Mouse (Mus musculus) Patski (cell line): ENCODE data around the gene Kif26b. TPM values are rescaled to one million over a fixed set of nuclear protein-coding genes. Genes with fewer than 3 reads are reported as not detected.

Source experiments
- ATAC-seq: fragments of 100-300 bp; one replicate; pipeline ENCODE4 v1.8.0; 2021
- CTCF ChIA-PET: fragments of 350-600 bp; sonication (Branson Sonifier 250); formaldehyde crosslinking; loops from one replicate; lab custom pipeline; 2022; ENCODE audit warnings: inconsistent platforms; lab: Charles Lee
- POLR2A ChIA-PET: fragments of 350-600 bp; sonication (Branson Sonifier 250); formaldehyde crosslinking; loops from one replicate; lab custom pipeline; 2022; ENCODE audit warnings: antibody characterized with exemption, inconsistent platforms; lab: Charles Lee
- DNase-seq: peaks from one replicate; pipeline ENCODE4 v3.0.0-alpha.2; 2011; ENCODE audit warnings: low read depth, low spot score
- H3K27me3 ChIP-seq: fragments of 371-371 bp; one replicate; pipeline ENCODE4 v1.5.1; 2021
- CTCF ChIP-seq: fragments of 100-300 bp; IDR thresholded peaks from one replicate; pipeline ENCODE4 v1.5.1; 2021
- in situ Hi-C: fragments of 300-500 bp; cut with MboI; formaldehyde crosslinking; loops from 3 replicates; pipeline ENCODE4 v1.11.1; 2018; ENCODE audit warnings: low pct_unique_long_range_greater_than_20kb, mixed read lengths
- polyA plus RNA-seq: library from polyadenylated mRNA; unstranded; gene quantifications from one replicate; pipeline ENCODE4 v1.2.3, GENCODE M21; 2021

Kif26b gene
- polyA plus RNA-seq, 1 experiment from 2014 or later, result 6.5 TPM

- in situ Hi-C loops, result no loop called here
- CTCF ChIA-PET, result no interaction called here
- POLR2A ChIA-PET, result no interaction called here
Measured at GRCm38 (mm10) chr1:178631863-178632262, 102.9 kb downstream of the Kif26b start.

GRCm38 (mm10) chr1:178634359-178635085 lies 105.6 kb downstream of the Kif26b start:
- no peak for DNase-seq
- CTCF ChIA-PET, result no interaction called here
- ATAC-seq, result no peak
- in situ Hi-C loops, result no loop called here
- no peaks in the 10 kb centered on the region for H3K27me3 ChIP-seq
- no peak for TF ChIP-seq CTCF
- POLR2A ChIA-PET, result no interaction called here

More at GRCm38 (mm10) chr1:178631863-178632262, 102.9 kb downstream of the Kif26b start:
- ATAC-seq (no peak), DNase-seq (no peak)
- TF ChIP-seq CTCF, result no peak
- H3K27me3 ChIP-seq, result no peaks in the 10 kb centered on the region

- no peaks in the 10 kb centered on the region for H3K27me3 ChIP-seq
- no peak for ATAC-seq
- CTCF ChIA-PET, result no interaction called here
- no peak for DNase-seq
- POLR2A ChIA-PET, result interaction anchor here (0.6 to 0.7 kb wide), 2 partner anchors 10 to 290 kb away, joined by 3 to 4 read pairs; no protein-coding TSS in a partner anchor
- in situ Hi-C loops, result no loop called here
- TF ChIP-seq CTCF, result no peak
Measured at GRCm38 (mm10) chr1:178635470-178635869, 106.5 kb downstream of the Kif26b start.

- TF ChIP-seq CTCF, result no peak
- ChIA-PET CTCF (no interaction called here), POLR2A (no interaction called here)
- H3K27me3 ChIP-seq, result no peaks in the 10 kb centered on the region
- DNase-seq (no peak), ATAC-seq (no peak)
- in situ Hi-C loops, result no loop called here
Measured at GRCm38 (mm10) chr1:178637293-178637692, 108.4 kb downstream of the Kif26b start.

GRCm38 (mm10) chr1:178639951-178640350 lies 111.0 kb downstream of the Kif26b start:
- in situ Hi-C loops, result no loop called here
- no peak for TF ChIP-seq CTCF
- no peaks in the 10 kb centered on the region for H3K27me3 ChIP-seq
- DNase-seq (no peak), ATAC-seq (no peak)
- POLR2A ChIA-PET, result interaction anchor here (0.6 to 1.1 kb wide), 2 partner anchors 15 to 51 kb away, joined by 4 to 5 read pairs; no protein-coding TSS in a partner anchor
- CTCF ChIA-PET, result interaction anchor here (0.9 kb wide), 1 partner anchor 16 kb away, joined by 3 read pairs; no protein-coding TSS in a partner anchor

GRCm38 (mm10) chr1:178640719-178641455 lies 112.0 kb downstream of the Kif26b start:
- H3K27me3 ChIP-seq, result no peaks in the 10 kb centered on the region
- ChIA-PET POLR2A (interaction anchor here (0.6 kb wide), 1 partner anchor 50 kb away, joined by 4 read pairs; no protein-coding TSS in a partner anchor), CTCF (no interaction called here)
- DNase-seq (no peak), ATAC-seq (no peak)
- no peak for TF ChIP-seq CTCF
- in situ Hi-C loops, result no loop called here

GRCm38 (mm10) chr1:178641788-178642187 lies 112.9 kb downstream of the Kif26b start:
- DNase-seq (no peak), ATAC-seq (no peak)
- POLR2A ChIA-PET, result interaction anchor here (1.0 kb wide), 1 partner anchor 12 kb away, joined by 3 read pairs; no protein-coding TSS in a partner anchor
- no peak for TF ChIP-seq CTCF
- no peaks in the 10 kb centered on the region for H3K27me3 ChIP-seq
- in situ Hi-C loops, result no loop called here
- CTCF ChIA-PET, result no interaction called here

GRCm38 (mm10) chr1:178644954-178645353 lies 116.0 kb downstream of the Kif26b start:
- TF ChIP-seq CTCF, result no peak
- ChIA-PET POLR2A (interaction anchor here (0.6 kb wide), 1 partner anchor 10 kb away, joined by 3 read pairs; no protein-coding TSS in a partner anchor), CTCF (no interaction called here)
- in situ Hi-C loops, result no loop called here
- DNase-seq (no peak), ATAC-seq (no peak)
- H3K27me3 ChIP-seq, result no peaks in the 10 kb centered on the region

GRCm38 (mm10) chr1:178646589-178646988 lies 117.7 kb downstream of the Kif26b start:
- in situ Hi-C loops, result no loop called here
- no peak for DNase-seq
- ATAC-seq, result no peak
- H3K27me3 ChIP-seq, result no peaks in the 10 kb centered on the region
- TF ChIP-seq CTCF, result no peak
- ChIA-PET CTCF (interaction anchor here (1.3 kb wide), 1 partner anchor 9 kb away, joined by 3 read pairs; no protein-coding TSS in a partner anchor), POLR2A (no interaction called here)

- peak; percentile 31 for DNase-seq
- ChIA-PET POLR2A (interaction anchor here (0.5 to 1.3 kb wide), 5 partner anchors 8 to 296 kb away, joined by 3 to 5 read pairs (median 4); no protein-coding TSS in a partner anchor), CTCF (interaction anchor here (0.7 to 1.5 kb wide), 3 partner anchors 9 to 47 kb away, joined by 3 to 4 read pairs (median 3); no protein-coding TSS in a partner anchor)
- TF ChIP-seq CTCF, result no peak
- in situ Hi-C loops, result no loop called here
- ATAC-seq, result no peak
- no peaks in the 10 kb centered on the region for H3K27me3 ChIP-seq
Measured at GRCm38 (mm10) chr1:178655525-178655924, 126.6 kb downstream of the Kif26b start.
